Mouse (Mus musculus): Measurements from ENCODE around the gene Zcchc8. TPM values are rescaled to one million over a fixed set of nuclear protein-coding genes. Genes with fewer than 3 reads are reported as not detected.

Zcchc8 gene
- total RNA-seq, 2 experiments from 2014 or later: 42.8 to 50.7 TPM

Other genes starting within 250 kb of the Zcchc8 start
- gene Lrrc43, start 231.8 kb downstream of the Zcchc8 start, total RNA-seq (2021): not detected
- gene Il31, start 231.6 kb downstream of the Zcchc8 start, total RNA-seq (2021): not detected
- not detected for gene B3gnt4, start 210.6 kb downstream of the Zcchc8 start, total RNA-seq (2021)
- 10 to 100 TPM; 38.9 to 47.4 TPM for gene Diablo, start 196.9 kb downstream of the Zcchc8 start, total RNA-seq (2021)
- gene Gm49027, start 195.6 kb downstream of the Zcchc8 start, total RNA-seq (2021): under 1 TPM; 0.74 to 0.93 TPM
- gene Vps33a, start 148.1 kb downstream of the Zcchc8 start, total RNA-seq (2021): 10 to 100 TPM; 31.5 to 31.9 TPM
- 10 to 100 TPM; 79.5 to 94.5 TPM for gene Clip1, start 36.5 kb downstream of the Zcchc8 start, total RNA-seq (2021)
- gene Rsrc2, start 28.3 kb upstream of the Zcchc8 start, total RNA-seq (2021): 10 to 100 TPM; 64.5 to 87.8 TPM
- gene Kntc1, start 28.6 kb upstream of the Zcchc8 start, total RNA-seq (2021): 10 to 100 TPM; 14.3 to 15.1 TPM
- 1 to 10 TPM in 1 of 2 experiments, under 1 TPM in 1; 0.96 to 1.8 TPM for gene Hcar2, start 144.4 kb upstream of the Zcchc8 start, total RNA-seq (2021)
- 1 to 10 TPM; 1.4 to 3.3 TPM for gene Hcar1, start 158.9 kb upstream of the Zcchc8 start, total RNA-seq (2021)
- 10 to 100 TPM; 59.8 to 66.3 TPM for gene Denr, start 186.1 kb upstream of the Zcchc8 start, total RNA-seq (2021)
- gene Gm43518, start 206.3 kb upstream of the Zcchc8 start, total RNA-seq (2021): under 1 TPM in 1 of 2 experiments, not detected in 1; 0.69 TPM
- 1 to 10 TPM; 2.5 to 4.1 TPM for gene Ccdc62, start 209.6 kb upstream of the Zcchc8 start, total RNA-seq (2021)